Mouse (Mus musculus): Measurements from ENCODE around the gene Rpn1. TPM values are rescaled to one million over a fixed set of nuclear protein-coding genes. Genes with fewer than 3 reads are reported as not detected.

The Rpn1 gene
- polyA plus RNA-seq, 1 experiment from 2014 or later = 384 TPM

- Histone ChIP-seq H3K4me3 (replicated peaks) (no peak overlapping the region), H3K27me3 (peaks cover 1% of the 10 kb centered on the region; the same call in 1 of the 2 replicates), H3K4me2 (replicated peaks) (no peak overlapping the region), H3K9ac (no peak overlapping the region), H3K4me1 (no peaks in the 10 kb centered on the region), H3K27ac (replicated peaks) (no peak overlapping the region), H3K36me3 (no peaks in the 10 kb centered on the region), H3K9me3 (replicated peaks) (no peaks in the 10 kb centered on the region)
- no peak for ATAC-seq (ENCODE audit: insufficient number of reproducible peaks, low FRiP score, low TSS enrichment, low read depth)
- WGBS = 71% methylated on average over 3 of the region's 3 CpGs
Observed at GRCm38 (mm10) chr6:88067722-88068121, 16.6 kb upstream of the Rpn1 start.

- 67% methylated on average over 1 of the region's 1 CpGs for WGBS
- Histone ChIP-seq H3K36me3 (no peaks in the 10 kb centered on the region), H3K4me2 (replicated peaks) (no peak overlapping the region), H3K4me1 (no peaks in the 10 kb centered on the region), H3K27me3 (peaks cover 3% of the 10 kb centered on the region; the same call in 1 of the 2 replicates), H3K9ac (no peak overlapping the region), H3K9me3 (replicated peaks) (no peaks in the 10 kb centered on the region), H3K27ac (replicated peaks) (no peak overlapping the region), H3K4me3 (replicated peaks) (no peak overlapping the region)
- no peak for ATAC-seq (ENCODE audit: insufficient number of reproducible peaks, low FRiP score, low TSS enrichment, low read depth)
Observed at GRCm38 (mm10) chr6:88068739-88069138, 15.5 kb upstream of the Rpn1 start.

GRCm38 (mm10) chr6:88070468-88070867 is 13.8 kb upstream of the Rpn1 start:
- Histone ChIP-seq H3K4me3 (replicated peaks) (no peak overlapping the region), H3K4me2 (replicated peaks) (no peak overlapping the region), H3K9ac (no peak overlapping the region), H3K9me3 (replicated peaks) (no peaks in the 10 kb centered on the region), H3K27me3 (peaks cover 3% of the 10 kb centered on the region; the same call in 1 of the 2 replicates), H3K36me3 (no peaks in the 10 kb centered on the region), H3K4me1 (0 out of 2 replicates have a peak, but pooled peaks cover 2% of the 10 kb centered on the region), H3K27ac (replicated peaks) (no peak overlapping the region)
- no peak for ATAC-seq (ENCODE audit: insufficient number of reproducible peaks, low FRiP score, low TSS enrichment, low read depth)
- 71% methylated on average over 6 of the region's 6 CpGs for WGBS

- no peak overlapping the region for H3K27ac ChIP-seq (replicated peaks)
- H3K9me3 ChIP-seq (replicated peaks) = no peaks in the 10 kb centered on the region
- 76% methylated on average over 5 of the region's 5 CpGs for WGBS
- no peak for ATAC-seq (ENCODE audit: insufficient number of reproducible peaks, low FRiP score, low TSS enrichment, low read depth)
- no peak overlapping the region for H3K9ac ChIP-seq
- H3K4me2 ChIP-seq (replicated peaks) = no peak overlapping the region
- no peaks in the 10 kb centered on the region for H3K36me3 ChIP-seq
- H3K27me3 ChIP-seq = peaks cover 3% of the 10 kb centered on the region; the same call in 1 of the 2 replicates
- H3K4me3 ChIP-seq (replicated peaks) = no peak overlapping the region
- 0 out of 2 replicates have a peak, but pooled peaks cover 2% of the 10 kb centered on the region for H3K4me1 ChIP-seq
Observed at GRCm38 (mm10) chr6:88071216-88071615, 13.1 kb upstream of the Rpn1 start.

- ATAC-seq (ENCODE audit: insufficient number of reproducible peaks, low FRiP score, low TSS enrichment, low read depth) = peak; percentile 96
- H3K27me3 ChIP-seq = peaks cover 14% of the 10 kb centered on the region; the same call in 1 of the 2 replicates
- H3K9ac ChIP-seq = peak overlapping the region; percentile 31; the same call in 1 of the 2 replicates
- H3K4me3 ChIP-seq (replicated peaks) = peak overlapping the region; percentile 49
- H3K27ac ChIP-seq (replicated peaks) = peak overlapping the region; percentile 87
- H3K36me3 ChIP-seq = no peaks in the 10 kb centered on the region
- WGBS = 2% methylated on average over 32 of the region's 32 CpGs
- peak overlapping the region; percentile 74 for H3K4me2 ChIP-seq (replicated peaks)
- 0 out of 2 replicates have a peak, but pooled peaks cover 2% of the 10 kb centered on the region for H3K4me1 ChIP-seq
- H3K9me3 ChIP-seq (replicated peaks) = no peaks in the 10 kb centered on the region
Observed at GRCm38 (mm10) chr6:88074752-88075554, 9.3 kb upstream of the Rpn1 start.

GRCm38 (mm10) chr6:88075960-88076517 is 8.2 kb upstream of the Rpn1 start:
- WGBS = 87% methylated on average over 1 of the region's 1 CpGs
- H3K27me3 ChIP-seq = peaks cover 14% of the 10 kb centered on the region; the same call in 1 of the 2 replicates
- H3K9ac ChIP-seq = no peak overlapping the region
- no peak for ATAC-seq (ENCODE audit: insufficient number of reproducible peaks, low FRiP score, low TSS enrichment, low read depth)
- no peak overlapping the region; the same call in 1 of the 2 replicates for H3K27ac ChIP-seq (replicated peaks)
- H3K4me1 ChIP-seq = 0 out of 2 replicates have a peak, but pooled peaks cover 2% of the 10 kb centered on the region
- no peaks in the 10 kb centered on the region for H3K9me3 ChIP-seq (replicated peaks)
- H3K4me2 ChIP-seq (replicated peaks) = no peak overlapping the region
- H3K36me3 ChIP-seq = no peaks in the 10 kb centered on the region
- H3K4me3 ChIP-seq (replicated peaks) = no peak overlapping the region

- ATAC-seq (ENCODE audit: insufficient number of reproducible peaks, low FRiP score, low TSS enrichment, low read depth) = no peak
- WGBS = 86% methylated on average over 7 of the region's 7 CpGs
- Histone ChIP-seq H3K9me3 (replicated peaks) (no peaks in the 10 kb centered on the region), H3K27ac (replicated peaks) (no peak overlapping the region), H3K36me3 (no peaks in the 10 kb centered on the region), H3K4me2 (replicated peaks) (no peak overlapping the region), H3K9ac (no peak overlapping the region), H3K27me3 (0 out of 2 replicates have a peak, but pooled peaks cover 7% of the 10 kb centered on the region), H3K4me1 (peaks cover 19% of the 10 kb centered on the region), H3K4me3 (replicated peaks) (no peak overlapping the region)
Observed at GRCm38 (mm10) chr6:88083095-88083494, 1.2 kb upstream of the Rpn1 start.

GRCm38 (mm10) chr6:88083672-88084071 is 610 bp upstream of the Rpn1 start:
- H3K27ac ChIP-seq (replicated peaks) = peak overlapping the region; percentile 86; the same call in 1 of the 2 replicates
- no peak for ATAC-seq (ENCODE audit: insufficient number of reproducible peaks, low FRiP score, low TSS enrichment, low read depth)
- 61% methylated on average over 3 of the region's 3 CpGs for WGBS

GRCm38 (mm10) chr6:88088971-88089370 is 4.7 kb downstream of the Rpn1 start:
- H3K4me2 ChIP-seq (replicated peaks) = no peak overlapping the region
- H3K36me3 ChIP-seq = peaks cover 50% of the 10 kb centered on the region
- H3K27me3 ChIP-seq = no peaks in the 10 kb centered on the region
- H3K27ac ChIP-seq (replicated peaks) = no peak overlapping the region
- H3K9me3 ChIP-seq (replicated peaks) = no peaks in the 10 kb centered on the region
- ATAC-seq (ENCODE audit: insufficient number of reproducible peaks, low FRiP score, low TSS enrichment, low read depth) = no peak
- no peak overlapping the region for H3K4me3 ChIP-seq (replicated peaks)
- 100% methylated on average over 1 of the region's 1 CpGs for WGBS
- H3K4me1 ChIP-seq = peaks cover 19% of the 10 kb centered on the region
- no peak overlapping the region for H3K9ac ChIP-seq

More at GRCm38 (mm10) chr6:88083672-88084071, 610 bp upstream of the Rpn1 start:
- 0 out of 2 replicates have a peak, but pooled peaks cover 7% of the 10 kb centered on the region for H3K27me3 ChIP-seq
- H3K36me3 ChIP-seq = peaks cover 4% of the 10 kb centered on the region; the same call in 1 of the 2 replicates
- H3K4me3 ChIP-seq (replicated peaks) = peak overlapping the region; percentile 100
- peaks cover 19% of the 10 kb centered on the region for H3K4me1 ChIP-seq
- H3K9me3 ChIP-seq (replicated peaks) = no peaks in the 10 kb centered on the region
- peak overlapping the region; percentile 80 for H3K4me2 ChIP-seq (replicated peaks)
- no peak overlapping the region for H3K9ac ChIP-seq

GRCm38 (mm10) chr6:88095377-88095776 is 11.1 kb downstream of the Rpn1 start:
- Histone ChIP-seq H3K9me3 (replicated peaks) (no peaks in the 10 kb centered on the region), H3K9ac (no peak overlapping the region), H3K36me3 (peaks cover 89% of the 10 kb centered on the region), H3K27ac (replicated peaks) (no peak overlapping the region), H3K4me3 (replicated peaks) (no peak overlapping the region), H3K4me2 (replicated peaks) (no peak overlapping the region), H3K27me3 (no peaks in the 10 kb centered on the region), H3K4me1 (no peaks in the 10 kb centered on the region)
- WGBS = 86% methylated on average over 7 of the region's 7 CpGs
- ATAC-seq (ENCODE audit: insufficient number of reproducible peaks, low FRiP score, low TSS enrichment, low read depth) = no peak

GRCm38 (mm10) chr6:88102096-88102495 is 17.8 kb downstream of the Rpn1 start:
- Histone ChIP-seq H3K4me1 (peaks cover 10% of the 10 kb centered on the region), H3K36me3 (peaks cover 76% of the 10 kb centered on the region), H3K9me3 (replicated peaks) (no peaks in the 10 kb centered on the region), H3K27ac (replicated peaks) (no peak overlapping the region), H3K9ac (no peak overlapping the region), H3K4me2 (replicated peaks) (no peak overlapping the region), H3K4me3 (replicated peaks) (no peak overlapping the region), H3K27me3 (no peaks in the 10 kb centered on the region)
- WGBS = 93% methylated on average over 6 of the region's 6 CpGs
- ATAC-seq (ENCODE audit: insufficient number of reproducible peaks, low FRiP score, low TSS enrichment, low read depth) = no peak
